Mouse (Mus musculus): Measurements from ENCODE around the gene Actr8.
A peak's percentile ranks its signal among the peaks of the same experiment; 100 is the strongest.

Actr8 gene

DNA sequence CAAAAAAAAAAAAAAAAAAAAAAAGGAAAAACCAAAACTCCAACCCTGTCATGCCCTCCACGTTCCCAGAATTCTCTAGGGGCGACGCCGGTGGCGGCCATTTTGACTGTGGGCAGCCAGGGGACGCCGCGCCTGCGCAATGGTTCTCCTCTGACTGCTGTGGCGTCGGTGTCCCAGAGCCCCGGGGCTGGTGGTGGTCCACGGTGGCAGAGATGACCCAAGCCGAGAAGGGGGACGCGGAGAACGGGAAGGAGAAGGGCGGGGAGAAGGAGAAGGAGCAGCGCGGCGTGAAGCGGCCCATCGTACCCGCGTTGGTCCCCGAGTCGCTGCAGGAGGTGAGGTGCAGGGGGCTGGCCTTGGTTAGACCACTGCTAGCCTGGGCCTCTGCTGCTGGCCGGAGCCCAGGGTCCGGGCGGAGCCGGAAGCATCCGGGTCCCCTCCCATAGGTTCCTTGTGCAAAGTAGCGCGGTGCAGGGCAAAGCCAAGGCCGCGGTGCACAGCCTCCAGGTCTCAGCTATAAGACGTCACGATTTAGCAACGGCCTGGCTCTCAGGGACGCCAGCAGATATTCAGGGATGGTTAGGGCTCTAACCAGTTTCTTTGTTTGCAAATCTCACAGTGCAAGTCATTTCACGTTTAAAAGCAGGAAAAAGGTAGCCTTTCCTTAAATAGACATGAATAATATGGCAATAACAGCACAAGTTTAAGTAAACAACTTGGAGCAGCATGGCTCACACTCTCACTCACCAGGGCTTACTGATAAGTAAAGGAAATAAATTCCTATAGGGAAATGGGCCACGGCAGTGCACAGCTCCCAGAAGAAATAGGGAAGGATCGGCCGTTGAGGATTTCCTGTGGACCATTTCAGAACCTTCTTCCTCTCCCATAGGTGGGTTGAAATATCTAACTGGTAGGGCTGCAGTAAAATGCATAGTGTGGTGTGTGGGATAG, at the start of gene Actr8:
Gene Actr8, plus strand, starts transcription at position 84 of the 951 bp plus-strand sequence.
- Histone ChIP-seq H3K36me3 (ENCODE audit: control insufficient read depth, insufficient read depth, low read length, poor library complexity, severe bottlenecking) (peaks cover 2% of the 10 kb centered on the region), H3K27me3 (ENCODE audit: control insufficient read depth, insufficient read depth, low read length, poor library complexity, severe bottlenecking) (no peaks in the 10 kb centered on the region)
- DNase-seq (ENCODE audit: low read depth, low spot score): peak; percentile 82

DNA sequence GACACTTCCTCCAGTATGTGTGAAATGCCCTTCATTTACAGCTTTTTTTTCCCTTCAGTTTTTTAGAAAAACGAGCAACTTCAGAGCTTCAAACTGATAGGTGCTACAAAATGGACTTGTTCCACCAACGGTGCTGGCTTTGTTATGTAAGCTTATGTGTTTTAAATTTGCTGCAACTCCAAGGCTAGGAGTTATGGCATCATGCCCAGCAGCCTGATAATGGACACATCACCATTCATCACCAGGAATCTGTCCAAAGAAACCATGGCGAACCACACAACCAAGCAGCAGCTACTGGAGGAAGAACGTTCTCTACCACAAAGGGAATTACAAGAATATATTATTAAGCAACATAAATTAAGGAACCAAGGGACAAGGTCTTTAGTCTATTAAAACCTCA, 49.2 kb upstream of the Actr8 start:
- DNase-seq (ENCODE audit: low read depth, low spot score): no peak
- no peaks in the 10 kb centered on the region for H3K36me3 ChIP-seq (ENCODE audit: control insufficient read depth, insufficient read depth, low read length, poor library complexity, severe bottlenecking)
- H3K27me3 ChIP-seq (ENCODE audit: control insufficient read depth, insufficient read depth, low read length, poor library complexity, severe bottlenecking): no peaks in the 10 kb centered on the region

DNA sequence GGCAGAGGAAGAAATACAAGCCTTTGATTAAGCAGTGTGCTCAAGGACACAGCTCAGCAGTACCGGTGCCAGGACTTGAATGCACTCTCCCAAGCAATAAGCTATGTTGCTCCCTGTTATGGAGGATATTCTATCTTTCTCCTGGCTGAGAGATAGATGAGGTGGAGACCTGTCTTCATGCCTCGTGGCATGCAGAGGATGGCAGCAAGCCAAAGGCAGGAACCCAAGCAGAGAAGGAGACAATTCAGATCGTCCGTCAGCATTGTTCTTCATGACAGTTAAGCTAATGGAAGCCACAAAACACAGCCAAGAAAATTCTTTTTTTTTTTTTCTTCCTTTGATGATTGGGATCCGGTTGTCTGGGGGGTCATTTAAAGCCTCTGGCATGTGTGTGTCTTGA, 42.6 kb upstream of the Actr8 start:
- DNase-seq (ENCODE audit: low read depth, low spot score): no peak
- Histone ChIP-seq H3K27me3 (ENCODE audit: control insufficient read depth, insufficient read depth, low read length, poor library complexity, severe bottlenecking) (no peaks in the 10 kb centered on the region), H3K36me3 (ENCODE audit: control insufficient read depth, insufficient read depth, low read length, poor library complexity, severe bottlenecking) (no peaks in the 10 kb centered on the region)

DNA sequence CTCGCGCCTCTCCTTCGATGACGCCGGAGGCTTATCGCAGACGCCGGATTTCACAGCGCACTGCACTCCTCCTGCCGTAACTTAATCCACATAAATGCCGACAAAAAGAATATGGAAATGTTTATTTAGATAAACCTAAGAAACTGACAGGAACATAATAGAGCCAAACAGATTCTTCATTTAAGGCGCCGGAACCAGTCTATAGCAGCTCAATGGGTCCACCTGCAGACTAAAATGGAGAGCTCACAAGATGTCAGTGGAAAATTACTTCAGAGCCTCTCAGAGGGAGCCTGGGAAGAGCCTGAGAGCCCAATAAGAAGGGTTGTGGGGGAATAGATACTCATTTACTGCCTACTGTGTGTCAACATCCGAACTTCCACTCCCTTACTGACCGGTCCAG, 40.7 kb upstream of the Actr8 start:
- H3K27me3 ChIP-seq (ENCODE audit: control insufficient read depth, insufficient read depth, low read length, poor library complexity, severe bottlenecking): no peaks in the 10 kb centered on the region
- DNase-seq (ENCODE audit: low read depth, low spot score): no peak

DNA sequence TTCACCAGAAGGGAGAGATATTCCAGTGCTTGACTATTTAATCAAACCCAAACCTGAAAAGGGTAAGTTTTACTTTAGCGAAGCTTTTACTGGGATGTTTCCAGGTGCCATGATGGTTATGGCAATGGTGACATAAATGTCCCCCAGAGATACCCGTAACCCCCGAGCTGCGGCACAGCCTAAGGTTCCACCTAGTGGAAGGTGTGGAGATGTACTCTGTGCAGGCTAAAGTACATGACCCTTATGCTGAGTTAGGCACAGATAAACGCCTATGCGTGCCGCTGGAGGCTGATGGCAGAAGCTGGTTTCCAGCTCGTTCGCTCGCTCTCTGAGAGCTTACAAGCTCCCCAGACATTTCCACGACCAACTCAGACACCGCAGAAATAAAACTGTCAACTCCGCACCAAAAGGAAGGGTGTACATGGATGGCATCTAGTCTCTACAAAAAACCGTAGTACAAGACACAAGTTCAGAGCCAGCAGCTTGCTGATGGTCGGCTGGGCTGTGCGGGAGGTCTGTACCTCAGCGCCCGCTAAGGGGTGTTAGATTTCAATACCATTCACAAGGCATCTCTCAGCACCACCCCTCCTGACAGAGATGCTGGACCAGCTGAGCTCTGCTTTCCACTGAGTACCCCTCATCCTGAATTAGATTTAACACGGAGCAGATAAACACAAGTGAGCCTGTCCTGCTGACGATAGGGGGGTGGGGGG, 38.4 kb upstream of the Actr8 start:
- no peak for DNase-seq (ENCODE audit: low read depth, low spot score)

More for the DNA sequence above, 40.7 kb upstream of the Actr8 start:
- no peaks in the 10 kb centered on the region for H3K36me3 ChIP-seq (ENCODE audit: control insufficient read depth, insufficient read depth, low read length, poor library complexity, severe bottlenecking)

DNA sequence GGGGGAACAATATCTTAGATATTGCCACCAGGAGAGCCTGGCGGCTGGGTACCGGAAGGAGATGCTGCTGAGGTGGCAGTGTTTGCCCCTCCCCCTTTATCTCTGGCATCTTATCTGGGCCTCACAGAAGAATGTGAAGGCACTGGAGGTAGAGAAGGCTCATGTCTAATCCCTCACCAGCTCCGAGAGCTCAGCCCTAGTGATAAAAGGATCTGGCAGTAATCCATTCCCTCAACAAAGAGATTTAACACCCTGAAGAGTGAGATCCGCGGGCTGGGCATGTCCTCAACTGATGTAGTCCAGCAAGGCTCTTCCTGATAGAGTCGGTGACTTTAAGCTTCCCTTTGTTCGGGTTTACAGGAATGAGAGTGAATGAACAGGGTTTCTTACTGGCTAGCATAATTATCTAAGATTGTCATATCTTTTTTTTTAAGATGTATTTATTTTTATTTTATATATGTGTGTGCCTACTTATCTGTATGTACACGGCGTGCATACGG, 37.8 kb upstream of the Actr8 start:
- no peaks in the 10 kb centered on the region for H3K36me3 ChIP-seq (ENCODE audit: control insufficient read depth, insufficient read depth, low read length, poor library complexity, severe bottlenecking)
- no peak for DNase-seq (ENCODE audit: low read depth, low spot score)
- H3K27me3 ChIP-seq (ENCODE audit: control insufficient read depth, insufficient read depth, low read length, poor library complexity, severe bottlenecking): no peaks in the 10 kb centered on the region

More for the DNA sequence above, 38.4 kb upstream of the Actr8 start:
- Histone ChIP-seq H3K27me3 (ENCODE audit: control insufficient read depth, insufficient read depth, low read length, poor library complexity, severe bottlenecking) (no peaks in the 10 kb centered on the region), H3K36me3 (ENCODE audit: control insufficient read depth, insufficient read depth, low read length, poor library complexity, severe bottlenecking) (no peaks in the 10 kb centered on the region)

DNA sequence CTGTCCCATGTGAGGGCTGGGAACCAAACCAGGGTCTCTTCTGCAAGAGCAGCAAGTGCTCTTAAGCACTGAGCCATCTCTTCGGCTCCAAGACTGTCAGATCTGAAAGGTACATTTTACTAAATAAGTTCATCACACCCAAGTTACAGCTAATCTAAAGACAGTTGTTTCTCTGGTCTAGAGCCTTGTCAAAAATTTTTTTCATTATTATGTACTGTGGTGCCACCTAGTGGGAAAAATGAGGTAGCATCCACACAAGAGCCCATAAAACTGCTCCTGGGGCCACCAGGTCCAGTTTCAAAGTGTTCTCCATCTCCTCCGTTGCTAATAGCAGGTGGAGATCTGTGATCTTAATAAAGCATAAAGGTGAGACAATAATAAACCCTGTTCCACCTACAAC, 37.3 kb upstream of the Actr8 start:
- H3K27me3 ChIP-seq (ENCODE audit: control insufficient read depth, insufficient read depth, low read length, poor library complexity, severe bottlenecking): no peaks in the 10 kb centered on the region

DNA sequence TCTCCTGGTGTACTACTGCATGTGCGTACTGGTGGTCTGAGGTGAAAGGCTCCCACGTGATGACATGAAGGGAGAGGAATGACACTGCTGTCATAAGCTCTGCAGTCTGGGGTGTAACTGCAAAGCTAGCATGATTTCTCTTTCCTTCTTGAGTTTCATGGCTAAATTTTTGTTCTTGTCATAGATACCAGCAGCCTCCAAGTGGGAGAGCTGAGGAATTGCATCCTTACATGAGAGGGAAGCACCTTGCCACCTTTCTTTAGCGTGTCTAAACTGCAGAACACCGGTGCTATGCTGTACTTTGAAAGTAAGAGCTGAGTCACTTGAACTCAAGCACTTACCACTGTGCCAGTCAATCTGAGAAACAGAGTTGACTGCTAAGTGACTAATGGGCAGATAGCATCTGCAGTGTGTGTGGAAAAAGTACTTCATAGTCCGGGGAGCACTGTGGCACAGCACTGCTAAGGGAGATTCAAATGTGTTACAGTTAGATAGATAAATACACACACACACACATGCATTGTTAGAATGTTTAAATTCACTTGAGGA, 31.3 kb upstream of the Actr8 start:
- no peaks in the 10 kb centered on the region for H3K27me3 ChIP-seq (ENCODE audit: control insufficient read depth, insufficient read depth, low read length, poor library complexity, severe bottlenecking)
- no peak for DNase-seq (ENCODE audit: low read depth, low spot score)
- H3K36me3 ChIP-seq (ENCODE audit: control insufficient read depth, insufficient read depth, low read length, poor library complexity, severe bottlenecking): no peaks in the 10 kb centered on the region

More for the DNA sequence above, 37.3 kb upstream of the Actr8 start:
- DNase-seq (ENCODE audit: low read depth, low spot score): peak; percentile 52
- H3K36me3 ChIP-seq (ENCODE audit: control insufficient read depth, insufficient read depth, low read length, poor library complexity, severe bottlenecking): no peaks in the 10 kb centered on the region

DNA sequence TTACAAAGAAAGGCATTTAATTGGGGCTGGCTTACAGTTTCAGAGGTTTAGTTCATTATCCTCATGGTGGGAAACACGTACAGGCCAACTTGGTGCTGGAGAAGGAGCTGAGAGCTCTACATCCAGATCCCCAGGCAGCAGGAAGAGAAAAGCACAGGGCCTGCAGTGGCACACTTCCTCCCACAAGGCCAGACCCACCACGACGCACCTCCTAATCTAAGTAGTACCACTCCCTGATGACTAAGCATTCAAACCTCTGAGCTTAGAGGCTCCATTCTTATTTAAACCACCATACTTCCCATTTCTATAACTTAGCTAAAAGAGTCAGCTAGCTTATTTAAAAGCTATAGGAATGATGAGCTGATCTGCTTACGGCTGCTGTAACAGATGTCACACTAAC, 27.3 kb upstream of the Actr8 start:
- DNase-seq (ENCODE audit: low read depth, low spot score): no peak
- Histone ChIP-seq H3K27me3 (ENCODE audit: control insufficient read depth, insufficient read depth, low read length, poor library complexity, severe bottlenecking) (no peaks in the 10 kb centered on the region), H3K36me3 (ENCODE audit: control insufficient read depth, insufficient read depth, low read length, poor library complexity, severe bottlenecking) (no peaks in the 10 kb centered on the region)

DNA sequence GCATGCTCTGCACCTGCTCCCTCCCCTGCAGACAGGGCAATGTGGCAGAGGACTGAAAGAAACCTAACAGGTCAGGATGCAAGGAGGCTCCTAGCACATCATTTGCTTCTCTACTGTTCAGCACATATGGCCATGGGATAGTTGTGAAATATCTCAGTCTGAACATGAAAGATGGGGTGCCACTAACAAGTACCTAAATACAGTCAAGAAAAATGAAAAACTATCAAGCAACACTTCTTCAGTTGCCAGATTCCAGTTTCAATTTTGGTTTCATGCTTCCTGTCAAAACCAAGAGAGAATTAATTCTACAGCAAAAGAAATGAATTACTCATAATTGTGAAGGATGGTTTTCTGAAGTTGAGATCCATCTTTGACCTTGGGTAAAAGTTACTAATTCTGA, 20.7 kb upstream of the Actr8 start:
- no peak for DNase-seq (ENCODE audit: low read depth, low spot score)
- Histone ChIP-seq H3K27me3 (ENCODE audit: control insufficient read depth, insufficient read depth, low read length, poor library complexity, severe bottlenecking) (no peaks in the 10 kb centered on the region), H3K36me3 (ENCODE audit: control insufficient read depth, insufficient read depth, low read length, poor library complexity, severe bottlenecking) (no peaks in the 10 kb centered on the region)

DNA sequence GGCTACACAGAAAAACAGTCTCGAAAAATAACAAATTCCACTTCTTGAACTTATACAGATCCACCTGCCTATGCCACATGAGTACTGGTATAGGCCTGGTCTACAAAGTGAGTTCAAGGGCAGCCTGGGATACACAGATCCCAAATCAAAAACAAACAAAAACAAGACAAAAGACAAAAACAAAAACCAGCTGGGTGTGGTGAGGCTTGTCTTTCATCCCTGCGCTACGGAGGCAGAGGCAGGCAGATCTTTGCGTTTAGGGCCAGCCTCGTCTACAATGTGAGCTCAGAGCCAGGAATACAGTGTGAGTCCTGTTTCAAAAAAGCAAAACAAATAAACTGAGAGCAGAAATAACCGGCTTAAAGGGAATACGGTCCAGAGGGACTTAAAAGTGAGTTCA, 10.5 kb upstream of the Actr8 start:
- H3K27me3 ChIP-seq (ENCODE audit: control insufficient read depth, insufficient read depth, low read length, poor library complexity, severe bottlenecking): no peaks in the 10 kb centered on the region
- peaks cover 7% of the 10 kb centered on the region for H3K36me3 ChIP-seq (ENCODE audit: control insufficient read depth, insufficient read depth, low read length, poor library complexity, severe bottlenecking)
- DNase-seq (ENCODE audit: low read depth, low spot score): peak; percentile 20

DNA sequence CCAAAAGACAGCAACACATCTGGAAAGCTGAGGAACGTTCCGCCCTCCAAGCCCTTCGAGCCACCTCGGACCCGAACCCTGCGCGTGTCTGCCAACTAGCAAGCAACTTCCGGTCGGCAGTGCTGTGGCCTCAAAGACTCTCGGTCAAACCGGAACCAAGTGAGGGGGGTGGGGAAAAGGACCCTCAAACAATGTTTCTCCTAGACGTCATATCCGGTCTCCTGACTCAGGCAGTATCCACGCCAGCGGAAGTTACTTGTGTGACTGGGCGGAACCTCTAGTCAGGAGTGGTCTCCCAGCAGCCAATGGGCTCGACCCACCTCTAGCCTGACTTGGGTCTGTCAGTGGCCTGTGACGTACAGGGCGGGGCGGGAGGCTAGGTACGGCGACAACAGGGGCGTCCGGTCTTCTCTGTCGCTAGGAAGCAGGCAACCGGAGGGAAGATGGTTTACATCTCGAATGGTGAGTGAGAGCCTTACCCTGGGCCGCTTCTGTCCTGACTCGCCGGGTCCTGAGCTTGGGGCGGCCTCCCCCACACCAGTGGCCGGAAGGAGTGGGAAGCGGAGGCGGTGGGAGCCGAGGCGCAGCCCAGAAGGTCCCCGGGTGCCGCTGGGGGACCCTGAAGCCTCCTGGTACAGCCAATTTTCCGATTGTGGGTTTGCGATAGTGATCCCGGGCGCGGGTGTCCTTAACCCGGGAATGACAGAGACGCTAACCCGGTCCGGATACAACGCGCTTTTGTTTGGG, 9.9 kb upstream of the Actr8 start, which contains the start of gene Selenok:
Gene Selenok, plus strand, starts transcription at position 234 of the 747 bp plus-strand sequence.
- Histone ChIP-seq H3K27me3 (ENCODE audit: control insufficient read depth, insufficient read depth, low read length, poor library complexity, severe bottlenecking) (no peaks in the 10 kb centered on the region), H3K36me3 (ENCODE audit: control insufficient read depth, insufficient read depth, low read length, poor library complexity, severe bottlenecking) (peaks cover 10% of the 10 kb centered on the region)
- DNase-seq (ENCODE audit: low read depth, low spot score): peak; percentile 99

DNA sequence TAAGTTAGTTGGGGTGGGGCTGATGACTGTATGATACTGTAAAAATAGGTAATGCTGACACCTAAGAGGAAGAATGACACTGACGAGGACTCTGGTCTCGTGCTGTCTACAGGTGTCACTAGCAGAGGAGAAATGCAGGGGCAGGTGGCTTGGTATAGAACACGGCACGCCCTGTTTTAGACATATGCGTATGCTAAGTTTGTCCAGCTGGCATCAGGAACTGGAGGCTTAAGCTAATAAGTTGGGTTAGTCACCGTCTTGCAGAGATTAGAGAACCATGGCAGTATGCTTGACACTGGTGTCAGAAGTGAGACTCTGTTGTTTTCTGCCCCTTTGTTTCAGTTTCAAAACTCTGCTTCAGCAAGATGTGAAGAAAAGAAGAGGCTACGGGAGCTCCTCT, 6.7 kb upstream of the Actr8 start:
- DNase-seq (ENCODE audit: low read depth, low spot score): no peak
- Histone ChIP-seq H3K27me3 (ENCODE audit: control insufficient read depth, insufficient read depth, low read length, poor library complexity, severe bottlenecking) (no peaks in the 10 kb centered on the region), H3K36me3 (ENCODE audit: control insufficient read depth, insufficient read depth, low read length, poor library complexity, severe bottlenecking) (peaks cover 13% of the 10 kb centered on the region)

DNA sequence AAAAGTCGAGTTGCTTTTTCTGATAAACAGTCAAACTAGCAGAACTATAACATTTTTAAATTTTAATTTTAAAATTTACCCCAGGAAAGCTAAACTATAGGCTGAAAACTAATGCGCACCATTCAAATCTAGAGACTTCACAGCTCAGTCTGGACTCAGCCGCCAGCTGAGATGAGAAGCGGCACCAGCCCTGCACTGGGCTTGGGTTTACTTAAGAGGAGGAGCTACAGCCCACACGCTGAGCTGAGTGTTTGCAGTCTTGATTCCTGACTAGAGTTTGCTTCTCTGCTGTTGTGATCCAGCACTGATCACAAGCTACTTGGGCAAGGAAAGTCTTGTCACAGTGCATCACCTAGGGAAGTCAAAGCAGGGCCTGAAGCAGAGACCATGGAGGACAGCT, 6.1 kb upstream of the Actr8 start:
- Histone ChIP-seq H3K27me3 (ENCODE audit: control insufficient read depth, insufficient read depth, low read length, poor library complexity, severe bottlenecking) (no peaks in the 10 kb centered on the region), H3K36me3 (ENCODE audit: control insufficient read depth, insufficient read depth, low read length, poor library complexity, severe bottlenecking) (peaks cover 13% of the 10 kb centered on the region)
- no peak for DNase-seq (ENCODE audit: low read depth, low spot score)

Measured in splenic B cell, adult 2 months (primary cell).